Mouse (Mus musculus) urinary bladder, adult 2 months (tissue): ENCODE measurements at regions not wholly inside any gene's neighbourhood (a gene's known extent, or its start where the extent isn't known, plus 50 kb on each side); places are given as distances from the start of the nearest gene placed in this dataset.
"Not testable (repeated sequence)": the region's sequence is repeated elsewhere in the genome, so short reads cannot be mapped to it uniquely, and the experiment has no call there.

Source experiments
- DNase-seq: peaks from one replicate; pipeline ENCODE4 v3.0.0; 2022; ENCODE audit warnings: low spot score

DNA sequence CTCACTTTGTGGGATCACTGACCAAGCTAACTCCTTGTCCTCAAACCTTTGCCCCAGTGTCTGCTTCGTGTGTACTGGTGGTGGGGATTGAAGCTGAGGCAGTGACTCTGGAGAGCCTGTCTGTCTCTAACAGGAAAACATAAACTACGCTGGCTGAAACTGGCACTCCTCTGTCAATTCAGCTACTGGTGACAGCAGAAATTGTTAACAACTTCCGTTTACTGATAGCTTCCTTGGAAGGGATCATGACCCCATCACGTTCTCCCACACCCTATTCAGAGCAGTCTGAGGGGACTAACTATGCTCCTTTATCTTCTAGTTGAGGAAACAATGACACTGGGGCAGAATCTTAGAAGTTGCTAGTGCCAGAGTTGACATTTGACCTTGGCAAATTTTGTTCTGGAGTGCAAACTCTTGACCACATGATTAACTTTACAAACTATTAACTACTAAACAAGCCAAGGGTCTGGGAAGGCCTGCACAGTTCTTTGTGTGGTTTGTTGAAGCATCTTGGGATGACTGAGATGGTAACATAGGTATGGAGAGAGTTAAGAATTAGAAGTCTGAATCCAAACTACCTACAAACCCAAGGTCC is 96.7 kb upstream of the Max start:
- no peak for DNase-seq

DNA sequence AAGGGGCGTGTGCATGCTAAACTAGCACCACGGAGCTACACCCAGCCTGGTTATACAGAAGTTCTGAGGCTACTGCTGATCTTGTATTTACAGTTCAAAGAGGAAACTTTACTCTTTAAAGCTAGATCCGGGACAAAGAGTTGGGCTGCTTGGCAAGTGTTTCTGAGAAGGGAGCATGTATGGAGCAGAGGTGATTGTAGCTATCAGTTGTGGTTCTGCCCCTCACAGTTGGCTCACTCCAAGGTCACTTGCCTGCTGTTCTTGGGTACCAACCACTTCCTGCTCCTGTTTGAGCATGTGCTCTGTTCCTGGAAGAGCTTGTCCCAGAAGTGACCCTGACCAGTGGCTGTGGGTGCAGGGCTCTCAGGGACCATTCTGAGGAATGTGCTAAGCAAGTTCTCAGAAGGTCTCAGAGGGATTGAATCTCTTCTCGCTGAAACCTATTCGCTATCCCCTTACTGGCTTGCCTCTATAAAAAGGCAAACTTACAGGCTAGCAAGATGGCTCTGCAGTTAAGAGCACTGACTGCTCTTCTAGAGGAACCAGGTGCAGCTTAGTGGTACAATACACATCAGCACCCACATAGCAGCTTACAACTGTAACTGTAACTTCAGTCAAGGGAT is 94.9 kb upstream of the Max start:
- no peak for DNase-seq

DNA sequence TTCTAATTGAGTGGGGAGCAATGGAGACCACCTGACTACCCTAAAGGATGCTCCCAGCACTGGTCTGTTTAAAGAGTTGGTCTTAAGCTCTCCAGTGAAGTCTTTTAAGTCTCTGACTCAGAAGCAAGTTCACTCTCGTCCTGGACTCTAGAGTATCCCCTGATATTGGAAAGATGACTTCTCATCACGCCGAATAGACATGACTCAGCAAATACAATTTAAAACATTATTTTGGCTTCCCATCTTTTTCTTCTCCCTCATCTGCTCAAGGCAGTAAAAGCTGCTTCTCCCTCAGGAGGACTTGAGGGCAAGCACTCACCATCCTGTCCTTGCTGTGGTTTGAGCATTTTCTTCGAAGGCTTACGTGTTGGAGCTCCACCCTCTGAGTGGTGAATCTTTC is 92.7 kb upstream of the Max start:
- no peak for DNase-seq

DNA sequence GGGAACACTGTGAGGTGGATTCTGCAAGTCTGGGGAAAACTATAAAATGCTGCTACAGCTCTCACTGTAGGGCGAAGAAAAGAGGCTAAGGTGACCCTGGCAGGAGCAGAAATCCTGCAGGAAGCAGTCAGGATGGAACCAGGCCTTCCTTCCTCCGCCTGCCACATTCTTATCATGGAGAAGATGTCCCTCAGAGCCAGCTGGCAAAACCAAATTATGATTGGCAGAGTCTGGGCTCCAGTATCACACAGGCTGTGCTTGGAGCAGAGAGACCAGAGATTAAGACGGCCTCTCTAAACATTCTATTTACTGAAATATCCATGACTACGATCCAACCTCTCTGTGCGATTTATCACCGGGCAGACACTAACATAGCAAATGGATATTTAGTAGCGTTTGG is 92.2 kb upstream of the Max start:
- no peak for DNase-seq

DNA sequence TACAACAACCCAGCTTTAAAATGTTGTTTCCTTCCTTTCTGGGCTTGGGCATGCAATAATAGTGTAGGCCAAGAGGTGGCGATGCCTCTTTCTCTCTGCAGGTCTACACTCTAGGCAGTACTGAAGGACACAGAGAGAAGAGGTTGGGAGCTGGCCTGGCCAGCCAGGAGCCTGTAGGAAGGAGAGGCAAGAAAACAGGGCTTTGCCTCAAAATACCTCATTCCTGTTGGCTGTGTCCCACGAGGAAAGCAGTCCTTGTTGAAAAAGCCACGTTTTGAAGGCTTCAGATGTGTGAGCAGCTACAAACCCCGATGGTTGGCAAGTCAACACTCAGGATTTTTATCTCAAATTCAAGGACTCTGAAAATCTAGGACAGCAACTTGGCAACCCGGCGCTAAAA is 90.9 kb upstream of the Max start:
- DNase-seq, result no peak

DNA sequence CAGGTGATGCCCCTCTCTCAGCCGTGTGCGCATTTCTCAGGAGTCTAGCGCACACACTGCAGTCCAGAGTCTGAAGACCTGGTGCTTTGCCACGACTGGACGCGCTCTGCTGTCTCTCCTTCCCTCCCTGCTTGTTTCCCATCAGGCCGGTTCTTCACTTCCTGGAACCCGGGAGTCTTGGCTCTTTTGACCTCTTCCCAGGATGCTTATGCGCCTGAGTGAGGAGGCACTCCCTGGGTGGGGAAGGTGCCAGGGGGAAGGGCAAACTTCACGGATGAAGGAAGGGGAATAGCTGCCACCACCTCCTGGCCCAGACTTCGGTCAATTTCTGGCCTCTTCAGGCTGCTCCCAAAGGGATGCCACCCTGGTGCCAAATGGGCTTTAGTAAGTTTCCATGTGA is 86.4 kb upstream of the Max start:
- DNase-seq, result no peak

DNA sequence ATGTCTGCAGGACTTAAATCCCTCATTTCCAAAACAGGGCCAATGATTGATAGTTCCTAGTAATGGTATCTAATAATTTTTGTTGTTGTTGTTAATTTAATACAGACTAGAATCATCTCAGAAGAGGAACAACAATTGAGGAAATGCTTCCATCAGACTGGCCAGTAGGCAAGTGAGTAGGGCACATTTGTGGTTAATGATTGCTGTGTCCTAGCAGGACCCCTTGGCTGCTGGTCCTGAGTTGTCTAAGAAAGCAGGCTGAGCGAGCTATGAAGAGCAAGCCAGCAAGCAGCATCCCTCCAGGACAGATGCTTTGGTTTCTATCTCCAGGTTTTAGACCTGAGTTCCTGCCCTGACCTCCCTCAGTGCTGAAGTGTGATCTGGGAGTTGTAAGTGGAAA is 85.3 kb upstream of the Max start:
- DNase-seq, result no peak

DNA sequence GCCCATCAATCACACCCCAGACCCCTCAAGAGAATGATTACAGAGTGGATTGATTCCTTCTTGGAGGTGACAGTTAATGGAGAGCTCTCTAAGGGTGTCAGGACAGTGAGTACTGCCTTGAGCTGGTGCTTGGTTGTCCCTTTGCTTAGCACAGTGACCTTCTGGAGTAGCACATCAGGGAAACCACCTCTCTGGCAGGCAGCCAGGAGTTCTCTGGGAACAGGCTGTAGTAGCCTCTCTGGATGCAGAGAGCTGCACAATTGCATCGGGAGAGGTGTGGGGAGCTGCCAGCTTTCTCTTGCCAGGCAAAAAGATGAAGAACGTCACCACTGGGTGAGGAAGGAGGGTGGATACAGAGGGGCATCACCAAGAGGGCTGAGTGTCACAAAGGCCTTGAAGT is 84.0 kb upstream of the Max start:
- DNase-seq, result no peak

DNA sequence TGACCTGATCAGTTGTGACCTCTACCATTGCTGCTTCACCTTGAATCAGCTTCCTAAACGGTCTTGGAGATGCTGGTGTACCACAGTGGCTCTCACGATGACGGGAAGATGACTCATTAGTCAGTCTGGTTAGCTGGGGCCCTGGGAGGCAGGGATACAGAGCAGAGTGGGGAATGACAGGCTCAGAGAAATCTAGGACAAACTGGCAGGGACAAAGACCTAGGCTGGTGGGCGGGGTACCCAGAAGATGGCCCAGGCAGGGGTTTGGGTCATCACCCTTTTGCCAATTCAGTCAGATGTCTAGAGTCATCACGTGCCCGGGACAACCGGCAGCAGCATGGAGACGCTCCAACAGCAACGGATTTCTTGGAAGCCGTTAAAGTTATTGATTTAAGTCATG is 83.4 kb upstream of the Max start:
- no peak for DNase-seq

DNA sequence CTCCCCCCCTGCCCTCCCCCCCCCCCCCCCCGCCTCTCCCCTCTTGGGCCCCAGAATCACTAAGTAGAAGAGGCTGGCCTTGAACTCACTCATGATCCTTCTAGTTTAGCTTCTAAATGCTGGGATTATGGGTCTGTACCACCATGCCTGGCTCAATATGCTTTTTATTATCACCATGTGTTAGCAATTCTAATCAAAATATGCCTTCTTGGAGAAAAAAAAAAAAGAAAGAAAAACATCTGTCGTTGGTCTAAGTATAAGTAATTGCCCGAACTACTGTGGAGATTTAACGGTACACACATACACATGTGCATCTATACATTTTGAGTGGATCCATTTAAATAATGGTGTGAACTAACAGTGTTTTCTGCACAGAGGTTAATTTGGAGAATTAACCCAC is 80.4 kb upstream of the Max start:
- no peak for DNase-seq

DNA sequence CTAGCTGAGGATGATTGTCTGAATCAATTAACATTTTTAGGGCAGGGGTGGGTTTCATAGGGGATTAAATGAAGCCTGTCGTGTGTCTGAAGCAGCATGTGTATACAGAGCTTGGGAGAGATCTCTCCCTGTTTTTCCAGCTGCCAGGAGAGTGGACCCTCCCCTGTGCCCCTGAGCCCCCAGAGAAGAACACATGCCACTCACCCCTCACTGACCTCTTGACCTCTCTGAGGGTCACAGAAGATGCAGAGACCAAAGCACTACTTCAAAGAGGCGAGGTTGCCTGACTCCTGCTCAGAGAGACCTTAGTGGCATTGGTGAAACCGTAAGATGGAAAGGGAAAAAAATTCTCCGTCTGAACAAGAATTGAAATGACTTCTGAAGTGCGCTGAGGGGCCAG is 79.1 kb upstream of the Max start:
- DNase-seq, result no peak

DNA sequence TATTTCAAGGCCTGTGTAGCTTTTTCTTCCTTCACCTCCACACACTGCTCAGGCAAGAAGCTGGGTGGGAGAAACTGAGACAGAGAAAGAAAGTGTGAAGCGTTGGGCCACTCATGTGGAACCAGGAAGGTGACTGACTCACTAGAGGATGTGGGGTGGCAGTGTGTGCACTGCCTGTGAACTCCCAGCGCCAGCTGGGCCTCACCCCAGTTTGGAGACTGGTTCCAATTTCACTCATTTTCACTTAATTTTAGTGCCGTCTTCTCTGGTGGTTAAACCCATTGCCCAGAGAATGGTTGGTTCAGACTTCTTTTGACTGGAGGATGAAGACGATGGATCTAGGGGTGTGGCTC is 77.9 kb upstream of the Max start:
- DNase-seq, result no peak

DNA sequence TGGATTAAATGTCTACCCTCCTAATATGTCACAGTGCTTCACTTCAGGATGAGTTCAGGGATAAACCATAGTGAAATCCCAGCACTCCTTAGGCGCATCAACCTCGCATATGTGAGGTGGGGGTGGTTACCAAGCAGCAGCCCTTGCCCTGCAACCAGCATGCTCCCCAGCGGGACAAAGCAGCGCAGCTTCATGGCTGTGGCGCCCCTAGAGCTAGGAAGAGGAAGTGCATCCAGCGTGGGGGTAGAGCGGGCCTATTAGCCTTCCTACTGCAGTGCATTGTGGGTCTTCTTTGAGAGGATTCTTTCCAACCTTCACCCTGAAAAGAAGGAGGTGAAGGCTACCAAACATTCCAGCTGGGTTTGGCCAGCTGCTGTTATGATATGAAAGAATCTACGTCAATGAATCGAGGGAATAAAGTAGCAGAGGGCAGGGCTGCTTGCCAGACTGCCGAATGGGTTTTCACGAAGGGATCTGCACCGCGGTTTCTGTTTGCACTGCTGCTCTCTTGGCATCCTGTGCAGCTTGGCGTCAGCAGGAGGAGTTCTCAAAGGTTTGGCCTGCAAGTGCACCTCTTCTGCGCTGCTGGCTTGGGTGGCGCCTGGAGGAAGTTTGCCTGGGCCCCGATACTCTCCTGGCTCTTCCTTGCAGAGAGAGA is 77.4 kb upstream of the Max start:
- no peak for DNase-seq

DNA sequence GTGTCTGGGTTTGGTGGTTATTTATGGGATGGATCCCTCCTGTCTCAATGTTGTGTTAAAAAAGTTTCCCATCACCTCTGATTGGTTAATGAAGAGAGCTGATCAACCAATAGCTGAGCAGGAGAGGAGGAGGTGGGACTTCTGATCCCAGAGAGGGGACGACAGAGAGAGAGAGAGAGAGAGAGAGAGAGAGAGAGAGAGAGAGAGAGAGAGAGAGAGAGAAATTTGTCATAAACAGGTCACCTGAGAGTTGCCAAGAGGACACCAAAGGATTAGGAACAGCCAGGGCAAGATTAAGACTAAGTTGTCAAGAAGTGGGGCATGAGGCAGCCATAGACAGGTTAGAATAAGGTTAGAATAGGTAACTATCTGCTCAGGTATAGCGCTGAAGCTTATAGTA is 73.7 kb upstream of the Max start:
- no peak for DNase-seq

DNA sequence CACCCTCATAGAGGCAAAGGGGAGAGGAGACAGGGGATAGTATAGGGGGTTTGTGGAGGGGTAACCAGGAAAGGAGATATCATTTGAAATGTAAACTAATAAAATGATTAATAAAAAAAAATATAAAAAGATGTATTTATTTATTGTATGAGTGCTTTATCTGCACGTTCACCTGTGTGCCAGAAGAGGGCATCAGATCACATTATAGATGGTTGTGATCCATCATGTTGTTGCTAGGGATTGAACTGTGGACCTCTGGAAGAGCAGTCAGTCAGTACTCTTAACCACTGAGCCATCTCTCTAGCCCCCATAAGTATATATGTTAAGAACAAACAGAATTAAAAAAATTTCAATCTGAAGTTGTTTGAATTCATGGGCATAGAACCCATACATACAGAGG is 69.4 kb upstream of the Max start:
- DNase-seq, result no peak

DNA sequence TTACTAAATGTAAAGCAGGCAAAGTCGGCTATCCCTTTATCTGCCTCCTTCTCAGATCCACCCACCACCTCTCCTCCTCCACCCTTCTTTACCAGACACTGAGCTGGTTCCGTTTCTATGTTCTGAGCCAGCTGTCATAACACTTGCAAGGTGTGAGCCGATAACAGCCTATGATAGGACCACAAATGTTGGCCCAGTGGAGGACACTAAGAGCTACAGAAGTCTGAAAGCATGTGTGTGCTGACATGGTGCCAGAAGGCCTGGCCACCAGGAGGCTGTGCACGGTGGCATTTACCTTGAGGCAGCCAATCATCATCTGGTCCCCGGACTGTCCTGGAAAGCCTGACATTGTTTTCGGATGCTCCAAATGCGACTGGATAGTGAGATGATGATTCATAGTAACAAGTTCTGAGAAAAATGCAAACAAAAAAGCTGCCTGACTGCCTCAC is 63.5 kb upstream of the Max start:
- no peak for DNase-seq

DNA sequence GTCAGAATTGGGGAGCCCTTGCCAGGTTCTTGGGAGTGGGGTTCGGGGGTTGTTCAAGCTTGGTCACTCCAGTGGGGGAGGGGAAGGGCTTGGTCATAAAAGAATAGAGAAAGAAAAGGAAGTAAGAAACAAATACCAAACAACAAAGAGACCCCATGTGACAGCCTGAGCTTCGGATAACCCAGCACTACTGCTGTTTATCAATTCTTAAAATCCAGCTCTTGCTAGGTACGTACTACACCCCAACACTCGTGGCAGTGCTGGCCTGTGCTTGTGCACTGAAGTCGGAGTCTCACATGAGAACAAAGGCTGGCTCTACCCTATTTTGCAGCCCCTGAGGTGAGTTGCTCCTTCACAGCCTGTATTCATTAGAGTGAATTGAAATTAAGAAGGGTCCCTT is 60.5 kb upstream of the Max start:
- no peak for DNase-seq

DNA sequence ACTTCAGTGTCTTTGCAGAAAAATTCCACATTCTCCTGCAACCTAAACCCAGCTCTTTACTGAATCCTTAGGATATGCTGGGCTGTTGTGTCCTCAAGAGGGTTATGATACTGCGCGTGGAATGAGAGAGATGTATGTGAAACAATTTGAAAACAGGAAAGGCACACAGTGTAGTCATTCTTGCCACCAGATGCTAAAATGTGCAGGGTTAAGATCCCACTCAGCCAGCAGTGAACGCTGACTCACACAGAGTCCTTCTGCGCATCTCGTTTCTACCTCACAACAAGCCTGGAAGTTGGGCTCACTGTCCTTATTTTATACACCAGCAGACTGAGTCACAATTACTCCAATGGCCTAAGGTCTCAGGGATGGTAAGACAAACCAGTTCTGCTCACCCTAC is 59.9 kb upstream of the Max start:
- DNase-seq, result no peak

DNA sequence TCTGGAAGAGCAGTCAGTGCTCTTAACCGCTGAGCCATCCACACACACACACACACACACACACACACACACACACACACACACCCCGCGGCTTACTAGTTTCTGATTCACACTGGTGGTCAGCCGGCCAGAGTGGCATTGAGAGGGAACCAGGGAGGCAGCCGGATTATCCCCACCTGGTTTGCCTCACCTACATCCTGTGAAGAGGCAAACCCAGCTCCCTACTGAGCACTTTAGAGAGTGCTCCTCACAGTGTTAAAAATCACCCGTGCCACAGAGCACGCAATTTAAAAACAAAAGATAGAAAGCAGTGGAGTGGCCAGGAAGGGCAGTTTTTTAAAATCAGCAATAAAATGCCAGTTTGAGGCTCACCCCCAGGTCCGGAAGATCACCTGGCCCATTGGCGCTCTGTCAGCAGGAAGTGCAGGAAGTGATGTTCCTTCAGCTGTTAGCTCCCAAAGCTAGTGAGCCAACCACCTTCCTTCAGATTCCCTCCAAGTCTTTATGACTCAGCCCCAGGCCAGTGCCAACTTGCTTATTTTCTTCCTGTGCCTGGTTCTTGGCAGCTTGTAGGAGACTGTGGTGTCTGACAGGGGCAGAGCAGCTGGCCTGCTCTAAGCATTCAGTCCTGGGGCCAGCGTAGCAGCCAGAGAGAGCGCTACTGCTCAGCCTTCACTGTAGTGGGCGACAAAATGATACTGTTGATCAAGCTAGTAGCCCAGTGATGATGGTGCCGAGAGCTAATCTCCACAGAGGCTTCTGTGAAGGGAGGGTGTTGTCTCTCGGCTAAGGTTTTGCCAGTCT is 57.9 kb upstream of the Max start:
- peak; percentile 33 for DNase-seq

DNA sequence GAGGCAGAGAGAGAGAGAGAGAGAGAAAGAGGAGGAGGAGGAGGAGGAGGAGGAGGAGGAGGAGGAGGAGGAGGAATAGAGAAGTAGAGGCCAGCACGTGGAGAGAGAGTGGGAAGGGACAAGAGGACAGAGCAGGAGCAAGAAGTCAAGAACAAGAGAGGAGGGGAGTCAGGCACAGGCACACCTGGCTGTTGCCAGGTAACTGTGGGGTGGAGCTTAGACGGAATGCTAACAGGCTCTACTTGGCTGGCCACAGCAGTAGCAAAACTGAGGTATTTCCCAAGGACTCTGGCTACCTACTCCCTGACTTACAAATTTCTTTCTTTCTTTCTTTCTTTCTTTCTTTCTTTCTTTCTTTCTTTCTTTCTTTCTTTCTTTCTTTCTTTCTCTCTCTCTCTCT is 57.1 kb upstream of the Max start:
- DNase-seq, result not testable (repeated sequence)

DNA sequence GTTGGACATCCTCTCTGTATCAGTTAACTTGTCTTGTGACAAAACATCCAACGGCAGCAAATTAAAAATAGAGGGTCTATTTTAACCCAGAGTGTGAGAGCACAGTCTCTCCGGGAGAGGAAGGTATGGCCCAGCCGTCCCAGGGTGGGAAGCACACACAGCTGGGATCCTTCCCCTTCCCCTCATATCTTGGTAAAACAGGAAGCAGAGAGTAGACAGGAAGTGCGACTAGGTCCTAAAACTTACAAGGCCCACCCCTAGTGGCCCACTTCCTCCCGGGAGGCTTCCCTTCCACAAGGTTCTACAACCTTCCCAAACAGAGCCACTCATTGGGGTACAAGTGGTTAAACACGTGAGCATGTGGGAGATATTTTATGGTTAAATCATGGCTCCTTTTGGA is 56.4 kb upstream of the Max start:
- no peak for DNase-seq

DNA sequence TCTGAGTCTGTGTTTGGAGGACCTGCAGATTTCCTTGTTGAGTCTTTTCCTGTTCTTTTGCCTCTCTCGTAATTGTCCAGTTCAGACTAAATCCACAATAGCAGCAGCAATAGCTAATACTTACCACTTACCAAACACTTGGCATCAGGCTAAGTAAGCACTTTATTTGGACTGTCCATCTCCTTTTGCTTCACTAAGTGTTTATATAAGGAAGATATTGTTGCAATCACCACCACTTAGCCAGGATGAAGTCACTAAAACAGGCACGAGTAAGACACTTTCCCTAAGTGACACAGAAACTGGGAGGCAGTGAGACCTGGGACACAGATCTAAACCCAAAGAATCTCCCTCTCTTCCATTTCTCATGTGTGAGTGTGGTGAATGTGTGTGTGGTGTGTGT is 52.9 kb upstream of the Max start:
- no peak for DNase-seq
